Mouse (Mus musculus) cerebellum, adult 11 months (tissue): ENCODE data around the gene Hspbap1.

Experiments
- DNase-seq: peaks from one replicate; pipeline ENCODE4 v3.0.0; 2022

Gene Hspbap1

DNA sequence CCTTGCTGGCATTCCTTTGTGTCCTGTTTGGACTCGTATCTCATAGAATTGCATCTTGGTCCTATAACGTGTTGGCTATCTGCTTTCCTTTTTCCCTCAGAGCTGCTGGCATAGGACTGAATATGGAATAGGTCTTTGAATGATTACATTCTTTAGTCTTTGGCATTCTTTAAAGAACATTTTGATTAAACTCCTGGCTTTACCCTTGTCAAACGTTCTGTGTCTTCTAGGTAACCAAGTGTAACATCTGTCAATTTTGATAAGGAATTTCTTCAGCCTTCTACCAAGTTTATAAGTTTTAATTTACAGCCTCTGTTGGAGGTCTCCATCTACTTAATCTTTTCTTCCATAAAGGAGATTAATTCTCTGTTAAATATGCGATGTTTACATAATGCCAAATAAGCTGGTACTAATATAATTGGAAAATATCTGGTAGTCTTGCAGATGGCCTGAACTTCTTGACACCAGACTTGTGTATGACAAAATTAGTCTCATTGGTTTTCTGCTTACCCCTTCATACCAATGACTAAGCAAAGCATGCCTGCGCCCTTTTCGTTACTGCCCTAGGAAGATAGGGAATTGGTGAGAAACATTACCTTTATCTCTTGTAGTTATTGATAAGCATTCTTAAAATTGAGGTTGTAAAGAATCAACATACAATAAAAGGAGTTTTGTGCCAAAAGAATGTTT, 36.9 kb downstream of the Hspbap1 start:
- no peak for DNase-seq

GRCm38 (mm10) chr16:35807663-35807992, 37.5 kb downstream of the Hspbap1 start:
- no peak for DNase-seq

DNA sequence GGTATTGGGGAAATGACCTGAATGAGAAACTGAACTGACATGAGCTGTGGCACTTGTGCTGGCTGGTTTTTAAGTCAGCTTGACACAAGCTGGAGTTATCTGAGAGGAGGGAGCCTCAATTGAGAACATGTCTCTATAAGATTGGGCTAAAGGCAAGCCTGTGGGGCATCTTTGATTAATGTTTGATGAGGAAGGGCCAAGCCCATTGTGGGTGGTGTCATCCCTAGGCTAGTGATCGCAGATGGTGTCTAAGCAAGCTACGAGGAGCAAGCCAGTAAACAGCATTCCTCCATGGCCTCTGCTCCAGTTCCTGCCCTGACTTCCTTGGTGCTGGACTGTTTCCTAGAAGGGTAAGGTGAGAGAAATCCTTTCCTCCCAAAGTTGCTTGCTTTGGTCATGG, 38.7 kb downstream of the Hspbap1 start:
- DNase-seq, result no peak

DNA sequence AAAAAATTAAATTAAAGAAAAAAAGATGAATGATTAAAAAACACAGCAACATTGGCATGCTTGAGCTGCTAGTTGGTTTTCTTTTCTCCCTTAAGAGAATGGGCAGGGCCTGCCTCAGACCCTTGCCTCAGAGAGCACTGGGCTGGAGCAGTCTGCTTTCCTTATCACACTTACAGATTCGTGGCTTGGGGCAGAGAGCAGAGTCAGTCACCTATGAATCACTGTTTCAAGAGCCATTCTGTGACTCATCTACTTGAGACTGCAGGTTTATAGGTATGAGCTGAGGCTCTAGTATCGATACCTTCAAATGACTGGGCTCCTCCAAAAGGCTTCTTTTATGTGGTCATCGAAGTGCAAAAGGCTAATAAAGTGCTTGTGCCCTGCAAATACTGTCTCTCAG, 42.9 kb downstream of the Hspbap1 start:
- no peak for DNase-seq

DNA sequence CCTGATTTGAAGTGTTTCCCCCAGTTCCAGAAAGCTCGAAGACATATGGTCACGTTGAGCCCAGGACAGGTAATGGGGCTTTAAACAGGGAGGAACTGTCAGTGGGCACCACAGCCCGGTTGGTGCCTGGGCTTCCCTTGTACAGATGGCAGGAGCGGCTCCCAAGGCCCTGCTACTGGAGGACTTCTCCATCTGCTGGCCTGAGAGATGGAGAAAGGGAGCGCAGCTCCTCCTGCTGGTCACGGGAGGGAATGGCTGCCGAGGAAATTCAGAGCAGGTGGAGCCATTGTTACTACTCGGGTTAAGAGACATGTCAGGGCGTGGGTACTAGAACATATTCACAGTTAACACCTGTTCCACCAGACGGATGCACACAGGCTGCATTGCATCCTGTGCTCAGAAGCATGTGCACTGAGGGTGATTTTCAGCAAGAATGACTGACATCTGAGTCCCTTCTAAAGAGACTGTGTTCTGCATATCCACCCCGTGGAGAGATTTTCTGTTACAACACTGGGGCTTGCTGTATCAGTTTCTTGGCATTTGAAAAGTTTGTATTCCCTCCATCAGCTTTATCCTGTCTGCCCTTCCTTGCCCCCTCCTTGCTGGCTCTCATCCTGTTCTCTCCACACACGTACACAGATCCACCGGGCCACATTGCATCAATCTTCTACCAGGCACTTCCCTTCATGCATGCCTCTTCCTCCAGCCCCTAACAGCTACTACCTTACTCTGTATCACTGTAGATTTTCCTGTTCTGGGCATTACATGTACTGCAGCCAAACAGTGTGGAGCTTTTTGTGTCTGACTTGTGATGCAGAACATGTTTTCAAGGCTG, 47.3 kb downstream of the Hspbap1 start:
- DNase-seq, result peak; percentile 86

GRCm38 (mm10) chr16:35829999-35830398, 59.8 kb downstream of the Hspbap1 start:
- DNase-seq, result no peak

- no peak for DNase-seq
Measured at GRCm38 (mm10) chr16:35832926-35833325, 62.8 kb downstream of the Hspbap1 start.

- no peak for DNase-seq
Measured at GRCm38 (mm10) chr16:35834653-35835052, 64.5 kb downstream of the Hspbap1 start.

- no peak for DNase-seq
Measured at GRCm38 (mm10) chr16:35839680-35840079, 69.5 kb downstream of the Hspbap1 start.

- no peak for DNase-seq
Measured at GRCm38 (mm10) chr16:35847138-35847537, 77.0 kb downstream of the Hspbap1 start.

- no peak for DNase-seq
Measured at GRCm38 (mm10) chr16:35855846-35856245, 85.7 kb downstream of the Hspbap1 start.

- DNase-seq, result no peak
Measured at GRCm38 (mm10) chr16:35856766-35857165, 86.6 kb downstream of the Hspbap1 start.

DNA sequence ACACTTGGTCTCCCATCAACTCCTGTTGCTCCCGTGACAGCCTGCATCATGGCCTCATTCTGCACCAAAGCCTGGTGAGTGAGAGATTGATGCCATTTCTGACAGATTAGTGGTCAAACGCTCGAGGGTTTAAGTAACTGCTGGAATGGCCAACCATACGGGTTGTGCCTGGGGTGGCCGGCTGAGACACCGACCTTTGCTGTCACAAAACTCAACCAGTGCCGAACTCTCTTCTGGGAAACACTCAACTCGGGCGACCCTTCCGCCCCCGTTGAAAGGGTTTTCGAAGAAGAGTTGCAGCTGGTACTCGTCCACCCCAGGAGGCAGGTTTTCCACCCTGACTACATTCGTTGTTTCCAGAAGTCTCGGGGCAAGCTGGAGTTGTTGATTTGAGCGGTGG, 90.1 kb downstream of the Hspbap1 start:
- DNase-seq, result no peak

- no peak for DNase-seq
Measured at GRCm38 (mm10) chr16:35862057-35862456, 91.9 kb downstream of the Hspbap1 start.

- DNase-seq, result no peak
Measured at GRCm38 (mm10) chr16:35867726-35868125, 97.6 kb downstream of the Hspbap1 start.

GRCm38 (mm10) chr16:35869126-35869525, 99.0 kb downstream of the Hspbap1 start:
- DNase-seq, result no peak

DNA sequence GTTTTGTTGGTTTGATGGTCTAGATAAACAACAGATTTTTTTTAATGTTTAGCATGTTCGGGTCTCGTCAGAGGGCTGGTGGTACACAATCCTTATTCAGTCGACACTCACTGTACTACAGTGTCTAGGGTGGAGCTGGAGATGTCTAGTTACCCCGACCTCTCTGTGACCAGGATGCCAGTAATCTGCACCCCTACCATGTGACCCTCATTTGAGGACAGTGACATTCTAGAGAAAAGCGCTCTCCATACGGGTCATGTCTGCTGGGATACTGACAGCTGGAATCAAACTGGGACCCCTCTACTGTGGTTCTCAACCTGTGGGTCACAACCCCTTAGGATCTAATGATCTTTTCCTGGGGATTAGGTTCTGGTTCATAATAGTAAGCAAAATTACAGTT, 99.5 kb downstream of the Hspbap1 start:
- no peak for DNase-seq

- DNase-seq, result no peak
Measured at GRCm38 (mm10) chr16:35870581-35871047, 100.4 kb downstream of the Hspbap1 start.

GRCm38 (mm10) chr16:35871048-35871851, 101.1 kb downstream of the Hspbap1 start, which contains the start of gene Parp14:
TSS of gene Parp14 (minus strand) at chr16:35871544.
- no peak for DNase-seq

DNA sequence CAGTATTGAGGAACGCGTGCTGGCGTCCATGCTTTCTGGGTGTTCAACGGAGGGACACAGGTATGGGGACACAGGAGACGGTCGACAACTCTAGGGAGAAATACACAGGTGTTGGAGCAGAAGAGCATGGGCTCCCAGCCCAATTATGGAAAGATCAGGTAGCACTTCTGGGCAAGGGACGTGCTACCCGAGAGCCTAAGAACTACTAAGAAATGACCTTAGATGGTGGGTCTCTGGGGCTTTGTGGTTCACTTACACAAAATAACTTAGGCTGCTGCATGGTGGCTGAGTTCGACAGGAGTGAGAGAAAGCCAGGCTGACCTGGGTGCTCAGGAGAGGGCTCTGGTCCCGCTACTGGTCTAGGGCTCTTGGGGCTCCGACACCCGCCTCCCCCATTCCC, 101.7 kb downstream of the Hspbap1 start:
- no peak for DNase-seq

DNA sequence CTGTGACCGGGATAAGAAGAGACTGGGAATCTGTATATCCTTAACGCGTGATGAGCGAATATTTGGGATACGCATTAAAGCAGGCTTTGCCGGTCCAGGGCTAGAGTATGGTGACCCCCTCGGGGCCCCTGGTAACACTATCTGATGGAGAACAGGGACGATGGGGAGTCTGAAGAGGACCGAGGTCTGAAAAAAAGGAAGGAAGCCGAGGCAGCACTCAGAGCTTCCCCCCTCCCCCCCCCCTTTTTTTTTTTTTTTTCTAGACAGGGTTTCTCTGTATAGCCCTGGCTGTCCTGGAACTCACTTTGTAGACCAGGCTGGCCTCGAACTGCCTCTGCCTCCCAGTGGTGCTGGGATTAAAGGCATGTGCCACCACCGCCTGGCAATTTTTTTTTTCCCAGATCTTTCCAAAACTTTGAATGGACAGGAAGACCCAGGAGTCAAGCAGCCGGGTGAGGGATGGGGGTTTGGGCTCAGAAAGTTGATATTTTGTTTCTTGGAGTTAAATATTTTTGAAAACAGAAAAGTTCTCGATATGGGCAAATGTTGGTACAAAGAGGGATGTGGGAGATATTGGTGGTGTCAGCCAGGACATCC, 102.3 kb downstream of the Hspbap1 start:
- no peak for DNase-seq

GRCm38 (mm10) chr16:35874416-35874815, 104.2 kb downstream of the Hspbap1 start:
- peak; percentile 16 for DNase-seq
